Mouse (Mus musculus): ENCODE measurements around the gene Smarcd3.

DNA sequence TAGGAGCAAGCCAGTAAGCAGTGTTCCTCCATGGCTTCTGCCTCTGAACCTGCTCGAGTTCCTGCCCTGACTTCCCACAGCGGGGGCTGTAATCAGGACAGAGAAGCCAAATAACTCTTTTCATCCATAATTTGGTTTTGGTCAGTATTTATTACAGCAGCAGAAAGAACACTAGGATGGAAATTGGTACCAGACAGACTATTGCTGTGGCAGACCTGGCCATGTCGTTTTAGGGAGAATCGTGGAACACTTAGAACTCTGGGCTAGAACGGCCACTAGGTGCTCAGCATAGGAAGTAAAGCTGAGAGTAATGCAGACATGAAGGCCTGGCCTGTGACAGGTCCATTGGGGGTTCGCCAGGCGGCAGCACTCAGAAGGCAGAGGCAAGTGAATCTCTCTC lies 25.5 kb upstream of the Smarcd3 start:
- TF ChIP-seq POLR2A (IDR thresholded peaks at IDR 0.05; ENCODE audit: low read depth, low read length): no peak
- TF ChIP-seq CTCF (conservative IDR thresholded peaks at IDR 0.05; ENCODE audit: insufficient read depth, insufficient read length, low read depth, low read length): no peak
